Mouse (Mus musculus) MEL (cell line): ENCODE data around the gene Uaca.

Experiments used
- ELF1 ChIP-seq: IDR thresholded peaks from 2 replicates; pipeline ENCODE4 v1.6.1; 2014; ENCODE audit warnings: low read depth, mild to moderate bottlenecking, inconsistent platforms, low read length, improper control_type of control experiment, moderate library complexity
- ETS1 ChIP-seq: IDR thresholded peaks from 2 replicates; pipeline ENCODE4 v1.6.1; 2012; ENCODE audit warnings: low read depth, mild to moderate bottlenecking, inconsistent platforms, low read length, improper control_type of control experiment, moderate library complexity
- POLR2A ChIP-seq, 2 experiments: IDR thresholded peaks; 2 replicates each; pipeline ENCODE4 v1.6.1; 2011 to 2012; ENCODE audit warnings: low read length in 2 of 2, mild to moderate bottlenecking in 2 of 2, control low read depth in 1 of 2, improper control_type of control experiment in 1 of 2, low read depth in 1 of 2, moderate library complexity in 1 of 2; ENCODE audit not compliant: control insufficient read depth in 1 of 2, insufficient read depth in 1 of 2, poor library complexity in 1 of 2
- RCOR1 ChIP-seq: IDR thresholded peaks from 2 replicates; pipeline ENCODE4 v1.6.1; 2012; ENCODE audit warnings: low read depth, mild to moderate bottlenecking, inconsistent platforms, low read length, improper control_type of control experiment

GRCm38 (mm10) chr9:60749105-60749504 lies 45.2 kb upstream of the Uaca start:
- TF ChIP-seq ELF1 (no peak), POLR2A (IDR thresholded peaks at IDR 0.05; ENCODE audit: control insufficient read depth in 1 of 2, insufficient read depth in 1 of 2, low read depth in 1 of 2, low read length in 2 of 2, poor library complexity in 1 of 2) (no peak), ETS1 (no peak), RCOR1 (no peak)
